Mouse (Mus musculus) embryonic fibroblast, embryonic 13.5 days (primary cell): ENCODE measurements at regions not wholly inside any gene's neighbourhood (a gene's known extent, or its start where the extent isn't known, plus 50 kb on each side); places are given as distances from the start of the nearest gene placed in this dataset.

Experiments used
- H3K27ac ChIP-seq: 2 replicates; pipeline ENCODE4 v1.5.1; 2012; ENCODE audit warnings: low read length, control low read depth, inconsistent platforms; ENCODE audit not compliant: insufficient read depth
- H3K4me1 ChIP-seq: 2 replicates; pipeline ENCODE4 v1.6.1; 2011; ENCODE audit warnings: low read length; ENCODE audit not compliant: control insufficient read depth, insufficient read depth
- H3K4me3 ChIP-seq: 2 replicates; pipeline ENCODE4 v1.5.1; 2011; ENCODE audit warnings: mild to moderate bottlenecking, control low read depth, low read length; ENCODE audit not compliant: insufficient read depth
- CTCF ChIP-seq: IDR thresholded peaks from 2 replicates; pipeline ENCODE4 v1.5.1; 2011; ENCODE audit warnings: mild to moderate bottlenecking, control low read depth, low read length, moderate library complexity, borderline replicate concordance; ENCODE audit not compliant: insufficient read depth
- POLR2A ChIP-seq: IDR thresholded peaks from 2 replicates; pipeline ENCODE4 v1.6.1; 2011; ENCODE audit warnings: low read depth, mild to moderate bottlenecking, control low read depth, low read length, moderate library complexity

DNA sequence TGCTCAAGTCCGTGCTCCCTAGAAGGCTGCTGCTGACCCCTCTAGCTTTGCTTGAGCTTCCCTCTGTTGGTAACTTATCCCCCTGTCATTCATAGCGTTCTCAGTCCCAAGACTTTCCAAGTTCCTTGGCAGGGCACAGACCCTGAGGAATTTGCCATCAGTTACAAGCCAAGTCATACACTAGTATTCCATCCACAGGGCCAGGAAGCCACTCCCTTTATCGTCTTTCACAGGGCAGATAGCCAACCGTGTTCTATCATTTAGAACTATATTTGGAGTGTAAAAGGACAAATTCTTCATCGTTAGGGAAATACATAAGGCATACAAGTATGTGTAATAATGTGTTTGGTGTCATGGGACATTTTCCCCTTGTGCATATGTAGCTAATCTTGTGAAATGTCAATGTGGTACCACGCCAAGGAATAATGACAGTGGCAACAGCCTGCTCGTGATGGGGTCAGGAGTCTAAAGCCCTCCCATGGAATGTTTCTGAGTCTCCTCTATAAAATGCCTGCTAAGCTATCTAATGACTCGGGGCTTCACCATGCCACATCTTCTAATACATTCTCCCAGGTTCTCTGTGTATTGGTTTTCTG is 193.2 kb downstream of the Kdr start:
- H3K4me3 ChIP-seq: no peak overlapping the region
- no peaks in the 10 kb centered on the region for H3K4me1 ChIP-seq
- TF ChIP-seq POLR2A: no peak
- no peak for TF ChIP-seq CTCF
- H3K27ac ChIP-seq: no peak overlapping the region

DNA sequence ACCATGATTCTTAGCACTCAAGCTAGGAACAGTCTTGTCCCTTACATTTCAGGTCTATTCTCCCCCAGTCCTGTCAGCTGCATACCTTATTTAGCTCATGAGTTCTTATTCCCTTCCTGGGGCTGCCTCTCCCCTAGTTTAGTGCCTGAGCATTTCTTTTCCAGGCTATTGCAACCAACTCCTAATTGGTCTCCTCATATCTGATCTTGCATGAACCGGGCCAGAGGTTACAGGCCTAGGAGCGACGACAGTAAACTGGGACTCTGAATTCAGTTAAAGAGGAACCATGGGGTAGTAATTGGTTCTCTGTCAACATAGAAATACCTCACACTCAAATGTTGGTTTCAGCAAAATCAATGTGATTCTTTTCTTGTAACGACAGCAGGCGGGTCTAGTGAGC is 195.9 kb downstream of the Kit start:
- no peak overlapping the region for H3K4me3 ChIP-seq
- no peaks in the 10 kb centered on the region for H3K4me1 ChIP-seq
- H3K27ac ChIP-seq: no peak overlapping the region
- TF ChIP-seq POLR2A: no peak
- TF ChIP-seq CTCF: no peak

DNA sequence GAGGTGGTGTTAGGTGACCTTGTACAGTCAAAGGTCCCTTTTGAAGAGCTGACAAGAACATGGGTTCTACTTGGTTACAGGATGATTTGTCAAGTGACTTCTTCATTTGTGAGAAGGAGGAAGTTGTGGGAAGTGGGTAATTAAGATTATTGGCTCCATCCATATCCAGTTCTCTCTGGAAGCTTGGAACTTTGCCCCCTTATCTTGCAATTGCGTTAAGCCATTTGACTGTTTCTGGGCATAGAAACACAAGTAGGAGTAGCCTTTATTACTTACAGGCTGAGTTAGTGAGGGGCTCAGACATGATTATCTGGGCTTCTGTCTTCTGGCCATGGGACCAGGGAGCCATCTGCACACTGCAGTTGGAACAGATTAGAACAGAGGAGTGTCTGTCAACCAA is 192.5 kb downstream of the Kit start:
- H3K27ac ChIP-seq: no peak overlapping the region
- TF ChIP-seq CTCF (no peak), POLR2A (no peak)
- H3K4me3 ChIP-seq: no peak overlapping the region
- H3K4me1 ChIP-seq: no peaks in the 10 kb centered on the region

DNA sequence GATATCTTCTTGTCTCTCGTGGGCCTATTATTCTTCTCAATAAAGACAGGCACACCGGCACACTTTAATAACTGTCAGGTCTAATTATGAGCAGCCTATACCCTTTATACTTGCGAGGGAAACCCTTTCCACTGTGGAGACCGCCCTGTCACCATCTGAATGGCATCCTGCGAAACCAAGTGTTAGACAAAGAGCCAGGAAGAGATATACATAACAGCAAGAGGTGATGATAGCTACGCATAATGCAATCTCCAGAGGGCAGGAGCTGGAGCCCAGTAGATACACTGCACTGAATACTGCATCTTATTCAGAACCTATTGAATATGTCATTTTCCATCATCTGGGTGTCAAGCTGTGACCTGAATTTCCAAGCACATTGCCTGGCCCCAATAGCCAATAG is 187.7 kb downstream of the Kit start:
- no peaks in the 10 kb centered on the region for H3K4me1 ChIP-seq
- H3K27ac ChIP-seq: no peak overlapping the region
- H3K4me3 ChIP-seq: no peak overlapping the region
- TF ChIP-seq POLR2A (no peak), CTCF (no peak)

DNA sequence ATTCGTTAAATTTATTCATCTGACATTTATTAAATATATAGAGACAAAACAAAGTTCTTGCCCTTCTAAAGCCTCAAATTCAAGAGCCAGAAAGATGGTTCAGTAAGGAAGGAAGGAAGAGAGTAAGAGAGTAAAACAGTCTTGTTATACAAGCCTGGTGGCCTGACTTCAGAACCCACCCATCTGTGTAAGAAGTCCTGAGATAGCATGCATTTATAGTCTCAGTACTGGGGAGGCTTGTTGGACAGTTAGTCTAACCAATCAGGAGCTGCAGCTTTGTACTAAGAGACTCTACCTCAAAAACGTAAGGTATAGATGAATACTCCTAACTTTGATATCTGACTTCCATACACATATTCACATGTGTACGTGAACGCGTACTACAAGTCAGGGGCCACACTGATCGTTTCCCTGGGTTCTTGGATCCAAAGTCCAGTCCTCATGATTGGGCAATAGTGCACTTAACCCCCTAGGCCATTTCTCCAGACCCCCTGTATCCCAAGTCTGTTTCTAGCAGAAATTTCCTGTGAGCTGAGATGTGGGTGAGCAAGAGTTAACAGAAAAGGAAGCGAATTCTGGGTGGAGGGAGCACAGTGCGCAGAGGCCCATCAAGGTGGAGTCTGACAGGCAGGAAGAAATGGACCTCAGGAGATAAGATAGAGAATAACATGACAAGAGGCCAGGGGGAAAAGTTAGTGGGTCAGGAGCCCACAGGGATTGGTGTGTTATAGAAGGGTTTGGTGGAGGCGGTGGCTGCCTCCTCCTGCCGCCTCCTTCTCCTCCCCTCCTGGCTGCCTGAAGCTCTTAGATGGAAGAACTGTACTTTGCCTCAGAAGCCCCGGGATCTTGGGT is 187.0 kb downstream of the Kit start:
- Histone ChIP-seq H3K27ac (no peak overlapping the region), H3K4me3 (no peak overlapping the region), H3K4me1 (no peaks in the 10 kb centered on the region)
- TF ChIP-seq POLR2A: no peak
- TF ChIP-seq CTCF: no peak

DNA sequence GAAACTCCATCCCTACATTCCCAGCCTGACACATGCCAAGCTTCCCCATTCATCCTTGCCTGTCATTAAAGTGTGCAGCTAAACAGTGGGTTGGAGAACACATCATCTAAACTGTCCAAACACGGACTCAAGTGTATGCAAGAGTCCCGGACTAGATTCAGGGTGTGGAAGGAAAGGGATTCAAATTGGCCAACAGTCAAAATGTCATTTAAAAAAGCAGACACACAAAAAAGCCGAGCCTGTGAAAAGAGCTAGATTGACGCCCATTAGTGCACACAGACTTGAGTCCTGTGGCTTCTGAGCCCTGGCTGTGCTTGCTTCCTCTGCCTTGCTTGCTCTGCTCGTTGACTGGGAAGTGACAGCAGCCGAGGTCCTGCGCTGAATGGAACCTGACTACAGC is 181.5 kb downstream of the Kit start:
- no peak for TF ChIP-seq CTCF
- no peak for TF ChIP-seq POLR2A
- no peaks in the 10 kb centered on the region for H3K4me1 ChIP-seq
- H3K27ac ChIP-seq: no peak overlapping the region
- no peak overlapping the region for H3K4me3 ChIP-seq

DNA sequence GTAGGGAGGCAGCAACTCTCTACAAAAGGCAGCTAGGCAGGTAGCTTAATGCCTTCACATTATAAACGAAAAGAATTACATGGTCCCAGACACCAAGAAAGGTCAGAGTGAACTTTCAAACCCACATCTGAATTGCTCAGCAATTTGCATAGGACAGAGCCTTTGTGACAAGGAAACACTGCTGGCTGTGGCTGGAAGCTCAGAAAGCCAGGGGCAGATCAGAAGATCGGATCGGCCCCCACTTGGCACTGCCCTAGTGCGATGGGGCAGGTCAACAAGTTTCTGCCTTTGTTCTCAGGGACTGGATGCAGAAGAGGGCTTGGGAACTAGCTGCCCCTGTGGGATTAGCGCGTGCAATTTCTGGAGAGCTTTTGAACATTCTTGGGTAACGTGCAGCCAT is 179.6 kb downstream of the Kit start:
- no peak for TF ChIP-seq CTCF
- TF ChIP-seq POLR2A: no peak
- Histone ChIP-seq H3K27ac (no peak overlapping the region), H3K4me3 (no peak overlapping the region), H3K4me1 (no peaks in the 10 kb centered on the region)

DNA sequence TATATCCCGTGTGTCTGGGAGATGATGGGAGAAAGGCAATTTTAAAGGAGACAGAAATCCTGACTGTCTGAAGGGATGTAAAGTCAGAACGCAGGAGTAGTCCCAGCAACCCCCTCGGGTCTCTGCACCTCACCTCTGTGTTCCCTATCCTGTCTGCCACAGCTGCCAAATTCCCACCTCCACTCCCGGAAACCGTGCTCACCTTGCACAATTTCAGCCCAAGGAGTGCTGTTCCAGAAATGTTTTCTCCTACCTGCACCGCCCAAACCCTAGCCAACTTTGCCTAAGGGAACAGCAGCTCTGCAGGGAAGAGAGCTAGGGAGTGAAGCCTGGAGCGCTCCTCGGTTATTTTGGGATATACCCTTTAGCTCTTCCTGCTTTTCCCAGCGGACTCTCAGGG is 170.6 kb downstream of the Kit start:
- TF ChIP-seq POLR2A: no peak
- TF ChIP-seq CTCF: no peak
- Histone ChIP-seq H3K4me1 (no peaks in the 10 kb centered on the region), H3K27ac (no peak overlapping the region), H3K4me3 (no peak overlapping the region)

DNA sequence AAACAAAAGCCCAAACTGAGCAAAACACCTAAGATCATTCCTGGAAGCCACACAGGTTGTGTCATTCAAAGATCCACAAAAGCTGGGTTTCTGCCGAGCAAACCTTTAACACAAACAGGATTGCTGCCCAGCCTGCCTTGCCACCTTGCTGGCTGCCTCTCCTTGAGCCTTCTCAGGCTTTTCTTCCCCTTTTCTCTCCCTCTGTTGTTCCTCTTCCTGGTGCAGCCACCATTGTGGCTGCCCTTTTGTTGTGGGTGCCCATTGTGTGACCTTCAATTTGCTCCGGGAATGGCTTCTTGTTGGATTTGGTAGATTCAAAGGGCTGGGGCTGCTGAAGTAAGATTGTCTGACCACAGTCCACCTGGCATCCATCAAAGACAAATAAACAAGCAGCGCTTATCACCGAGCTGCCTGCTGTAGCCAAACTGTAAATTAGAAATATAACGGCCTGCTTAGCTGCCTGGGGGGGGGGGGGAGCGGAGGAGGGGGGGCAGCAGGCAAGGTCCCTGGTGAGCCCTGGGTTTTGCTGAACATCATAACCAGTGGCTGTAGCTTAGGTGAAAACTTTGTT is 169.8 kb downstream of the Kit start:
- Histone ChIP-seq H3K4me3 (no peak overlapping the region), H3K27ac (no peak overlapping the region), H3K4me1 (no peaks in the 10 kb centered on the region)
- TF ChIP-seq POLR2A (no peak), CTCF (no peak)

DNA sequence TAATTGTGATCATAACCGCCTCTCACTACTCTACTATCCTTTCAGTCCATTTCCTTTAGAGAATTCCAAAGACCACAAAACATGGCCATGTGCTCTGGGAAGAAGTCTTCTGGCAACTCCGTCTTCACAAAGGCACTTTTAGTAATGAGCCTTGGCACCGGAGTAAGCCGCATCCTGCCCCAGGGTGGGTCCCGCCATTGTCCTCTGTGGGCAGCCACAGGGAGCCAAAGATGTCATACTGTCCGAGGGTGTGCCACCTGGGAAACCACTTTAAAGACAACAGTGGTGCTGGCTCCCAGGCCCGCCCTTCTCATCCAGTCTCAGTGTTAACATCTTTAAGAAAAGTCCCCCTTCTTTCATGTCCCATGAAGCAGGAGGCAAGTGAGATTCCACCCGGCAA is 164.6 kb downstream of the Kit start:
- Histone ChIP-seq H3K4me1 (no peaks in the 10 kb centered on the region), H3K27ac (no peak overlapping the region), H3K4me3 (no peak overlapping the region)
- TF ChIP-seq CTCF (no peak), POLR2A (no peak)
